Mouse (Mus musculus): ENCODE data around the gene Klhl3. TPM values are rescaled to one million over a fixed set of nuclear protein-coding genes. Genes with fewer than 3 reads are reported as not detected.

Gene Klhl3
- polyA plus RNA-seq, 1 experiment: not detected

- no peaks in the 10 kb centered on the region for H3K27me3 ChIP-seq (ENCODE audit: control insufficient read depth)
- TF ChIP-seq GATA1 (IDR thresholded peaks at IDR 0.05; ENCODE audit: low read length) (no peak), TAL1 (IDR thresholded peaks at IDR 0.05; ENCODE audit: low read length) (no peak)
These were observed 38.5 kb downstream of the Klhl3 start for GRCm38 (mm10) chr13:58074881-58075280.

GRCm38 (mm10) chr13:58074466-58074865, 38.9 kb downstream of the Klhl3 start:
- TF ChIP-seq GATA1 (IDR thresholded peaks at IDR 0.05; ENCODE audit: low read length) (no peak), TAL1 (IDR thresholded peaks at IDR 0.05; ENCODE audit: low read length) (no peak)
- no peak overlapping the region for H3K4me3 ChIP-seq (replicated peaks)
- H3K36me3 ChIP-seq (ENCODE audit: control insufficient read depth): no peaks in the 10 kb centered on the region
- H3K4me1 ChIP-seq (ENCODE audit: control insufficient read depth): no peaks in the 10 kb centered on the region
- H3K27me3 ChIP-seq (ENCODE audit: control insufficient read depth): no peaks in the 10 kb centered on the region
- H3K9me3 ChIP-seq (ENCODE audit: control insufficient read depth, low read length): no peaks in the 10 kb centered on the region

More at GRCm38 (mm10) chr13:58074881-58075280, 38.5 kb downstream of the Klhl3 start:
- no peaks in the 10 kb centered on the region for H3K4me1 ChIP-seq (ENCODE audit: control insufficient read depth)
- H3K9me3 ChIP-seq (ENCODE audit: control insufficient read depth, low read length): no peaks in the 10 kb centered on the region
- no peak overlapping the region for H3K4me3 ChIP-seq (replicated peaks)
- H3K36me3 ChIP-seq (ENCODE audit: control insufficient read depth): no peaks in the 10 kb centered on the region

GRCm38 (mm10) chr13:58073254-58073882, 40.0 kb downstream of the Klhl3 start:
- Histone ChIP-seq H3K36me3 (ENCODE audit: control insufficient read depth) (no peaks in the 10 kb centered on the region), H3K4me1 (ENCODE audit: control insufficient read depth) (no peaks in the 10 kb centered on the region), H3K4me3 (replicated peaks) (no peak overlapping the region), H3K9me3 (ENCODE audit: control insufficient read depth, low read length) (no peaks in the 10 kb centered on the region), H3K27me3 (ENCODE audit: control insufficient read depth) (no peaks in the 10 kb centered on the region)
- TF ChIP-seq GATA1 (IDR thresholded peaks at IDR 0.05; ENCODE audit: low read length): no peak

- Histone ChIP-seq H3K4me1 (ENCODE audit: control insufficient read depth) (peaks cover 6% of the 10 kb centered on the region; the same call in 1 of the 2 replicates), H3K27me3 (ENCODE audit: control insufficient read depth) (no peaks in the 10 kb centered on the region; the same call in 1 of the 2 replicates), H3K9me3 (ENCODE audit: control insufficient read depth, low read length) (no peaks in the 10 kb centered on the region), H3K36me3 (ENCODE audit: control insufficient read depth) (no peaks in the 10 kb centered on the region), H3K4me3 (replicated peaks) (no peak overlapping the region)
- TF ChIP-seq TAL1 (IDR thresholded peaks at IDR 0.05; ENCODE audit: low read length) (no peak), GATA1 (IDR thresholded peaks at IDR 0.05; ENCODE audit: low read length) (no peak)
These were observed 42.2 kb downstream of the Klhl3 start for GRCm38 (mm10) chr13:58071209-58071608.

- TF ChIP-seq TAL1 (IDR thresholded peaks at IDR 0.05; ENCODE audit: low read length): no peak
- TF ChIP-seq GATA1 (IDR thresholded peaks at IDR 0.05; ENCODE audit: low read length): no peak
- Histone ChIP-seq H3K27me3 (ENCODE audit: control insufficient read depth) (no peaks in the 10 kb centered on the region; the same call in 1 of the 2 replicates), H3K4me3 (replicated peaks) (no peak overlapping the region), H3K9me3 (ENCODE audit: control insufficient read depth, low read length) (no peaks in the 10 kb centered on the region), H3K4me1 (ENCODE audit: control insufficient read depth) (peaks cover 6% of the 10 kb centered on the region; the same call in 1 of the 2 replicates), H3K36me3 (ENCODE audit: control insufficient read depth) (no peaks in the 10 kb centered on the region)
These were observed 42.9 kb downstream of the Klhl3 start for GRCm38 (mm10) chr13:58070504-58070903.

GRCm38 (mm10) chr13:58068421-58069209, 44.8 kb downstream of the Klhl3 start:
- TF ChIP-seq GATA1 (IDR thresholded peaks at IDR 0.05; ENCODE audit: low read length) (no peak), TAL1 (IDR thresholded peaks at IDR 0.05; ENCODE audit: low read length) (no peak)
- Histone ChIP-seq H3K27me3 (ENCODE audit: control insufficient read depth) (no peaks in the 10 kb centered on the region; the same call in 1 of the 2 replicates), H3K4me3 (replicated peaks) (no peak overlapping the region), H3K36me3 (ENCODE audit: control insufficient read depth) (no peaks in the 10 kb centered on the region), H3K4me1 (ENCODE audit: control insufficient read depth) (peaks cover 6% of the 10 kb centered on the region; the same call in 1 of the 2 replicates), H3K9me3 (ENCODE audit: control insufficient read depth, low read length) (no peaks in the 10 kb centered on the region)

GRCm38 (mm10) chr13:58067540-58068103, 45.8 kb downstream of the Klhl3 start:
- Histone ChIP-seq H3K36me3 (ENCODE audit: control insufficient read depth) (no peaks in the 10 kb centered on the region), H3K4me3 (replicated peaks) (no peak overlapping the region), H3K27me3 (ENCODE audit: control insufficient read depth) (no peaks in the 10 kb centered on the region; the same call in 1 of the 2 replicates), H3K9me3 (ENCODE audit: control insufficient read depth, low read length) (no peaks in the 10 kb centered on the region), H3K4me1 (ENCODE audit: control insufficient read depth) (peaks cover 6% of the 10 kb centered on the region; the same call in 1 of the 2 replicates)
- TF ChIP-seq TAL1 (IDR thresholded peaks at IDR 0.05; ENCODE audit: low read length) (no peak), GATA1 (IDR thresholded peaks at IDR 0.05; ENCODE audit: low read length) (no peak)

- peaks cover 6% of the 10 kb centered on the region; the same call in 1 of the 2 replicates for H3K4me1 ChIP-seq (ENCODE audit: control insufficient read depth)
- H3K4me3 ChIP-seq (replicated peaks): no peak overlapping the region
- peaks cover 3% of the 10 kb centered on the region; the same call in 1 of the 2 replicates for H3K36me3 ChIP-seq (ENCODE audit: control insufficient read depth)
- TF ChIP-seq GATA1 (IDR thresholded peaks at IDR 0.05; ENCODE audit: low read length): no peak
- TF ChIP-seq TAL1 (IDR thresholded peaks at IDR 0.05; ENCODE audit: low read length): no peak
- no peaks in the 10 kb centered on the region for H3K9me3 ChIP-seq (ENCODE audit: control insufficient read depth, low read length)
- no peaks in the 10 kb centered on the region; the same call in 1 of the 2 replicates for H3K27me3 ChIP-seq (ENCODE audit: control insufficient read depth)
These were observed 46.6 kb downstream of the Klhl3 start for GRCm38 (mm10) chr13:58066496-58067389.

All from erythroblast, embryonic 14.5 days (primary cell).